Mouse (Mus musculus) left cerebral cortex, adult 8-10 months (tissue): ENCODE data around the gene Nt5dc3. TPM values are rescaled to one million over a fixed set of nuclear protein-coding genes. Genes with fewer than 3 reads are reported as not detected.

Source experiments
- DNase-seq, 2 experiments: peaks; one replicate each; pipeline ENCODE4 v3.0.0; 2022; ENCODE audit warnings: low spot score in 2 of 2
- total RNA-seq, 4 experiments: library from RNA; stranded (reverse); gene quantifications; 2 replicates each; pipeline ENCODE4 v1.2.4; 2022

Nt5dc3 gene
- total RNA-seq, 4 experiments from 2014 or later = 62.2 to 70.5 (median 66.3) TPM

GRCm38 (mm10) chr10:86814292-86815131, 35.7 kb downstream of the Nt5dc3 start:
- DNase-seq = no peak

DNA sequence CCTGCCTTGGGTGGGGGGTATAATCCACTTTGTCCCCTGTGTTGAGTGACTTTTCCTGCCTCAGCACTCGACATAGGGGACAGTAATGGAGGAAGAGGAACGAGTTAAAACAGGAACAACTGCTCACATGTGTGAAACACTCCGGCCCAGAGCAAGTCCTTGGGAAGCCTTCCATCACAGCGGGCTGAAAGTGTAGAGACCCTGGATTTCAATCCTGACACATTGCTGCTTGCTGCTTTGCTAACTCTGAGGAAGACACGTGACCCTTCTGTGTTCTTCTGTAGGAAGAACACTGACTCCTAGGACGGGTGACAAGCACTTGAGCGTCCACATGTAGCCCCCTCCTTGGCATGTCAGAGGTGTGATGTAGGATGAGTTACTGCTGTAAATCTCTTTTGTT, 36.3 kb downstream of the Nt5dc3 start:
- no peak for DNase-seq

GRCm38 (mm10) chr10:86819649-86820165, 40.9 kb downstream of the Nt5dc3 start:
- DNase-seq = no peak

GRCm38 (mm10) chr10:86821014-86821413, 42.2 kb downstream of the Nt5dc3 start:
- DNase-seq = no peak

GRCm38 (mm10) chr10:86824093-86824492, 45.3 kb downstream of the Nt5dc3 start:
- no peak for DNase-seq

GRCm38 (mm10) chr10:86824871-86825270, 46.1 kb downstream of the Nt5dc3 start:
- no peak for DNase-seq

DNA sequence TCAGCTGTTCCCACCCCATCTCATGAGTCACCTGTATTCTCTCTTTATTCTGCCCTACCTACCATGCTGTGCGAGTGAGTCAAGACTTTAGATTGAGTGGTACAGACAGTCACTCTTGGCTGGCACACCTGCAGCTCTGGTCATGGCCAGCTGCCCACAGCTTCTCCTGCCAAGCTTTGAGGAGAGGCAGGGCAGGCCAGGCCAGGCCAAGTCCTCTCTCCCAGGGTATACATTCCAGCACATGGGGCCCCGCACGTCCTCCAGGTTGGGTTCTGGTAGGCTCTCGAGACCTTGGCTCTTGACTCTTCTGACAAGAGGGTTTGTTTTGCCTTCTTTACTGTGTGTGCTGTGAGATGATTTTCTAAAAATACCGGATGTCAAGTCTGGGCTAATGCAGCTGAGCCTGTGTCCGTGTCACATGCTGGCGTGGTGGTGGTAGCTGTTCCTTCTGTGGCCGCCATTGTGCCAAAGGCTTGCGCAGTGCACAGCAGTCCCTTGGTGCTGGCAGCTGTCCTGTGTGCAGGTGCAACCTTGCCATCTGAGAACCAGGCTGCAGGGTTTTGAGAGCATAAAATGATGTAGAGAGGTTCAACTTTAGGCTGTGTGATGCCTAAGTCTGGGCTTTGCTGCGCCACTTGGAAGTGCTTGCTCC, 47.2 kb downstream of the Nt5dc3 start:
- no peak for DNase-seq

DNA sequence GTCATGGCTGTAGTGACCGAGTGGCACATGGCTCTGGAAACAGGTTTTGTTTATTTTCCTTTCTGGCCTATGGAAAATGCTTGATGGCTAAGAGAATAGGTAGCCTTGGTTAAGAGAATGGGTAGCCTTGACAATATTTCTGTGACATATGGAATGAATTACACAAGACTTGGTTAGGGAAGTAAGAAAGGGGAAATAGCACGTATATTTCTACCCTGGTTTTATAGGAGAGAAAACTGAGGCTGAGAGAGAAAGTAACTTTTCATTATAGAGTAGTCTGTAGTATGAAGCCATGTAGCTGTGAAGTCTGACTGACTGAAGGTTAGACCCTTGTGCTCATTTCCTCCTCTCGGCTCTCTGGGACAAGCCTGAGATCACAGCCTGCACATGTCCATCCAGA, 48.1 kb downstream of the Nt5dc3 start:
- DNase-seq = no peak

DNA sequence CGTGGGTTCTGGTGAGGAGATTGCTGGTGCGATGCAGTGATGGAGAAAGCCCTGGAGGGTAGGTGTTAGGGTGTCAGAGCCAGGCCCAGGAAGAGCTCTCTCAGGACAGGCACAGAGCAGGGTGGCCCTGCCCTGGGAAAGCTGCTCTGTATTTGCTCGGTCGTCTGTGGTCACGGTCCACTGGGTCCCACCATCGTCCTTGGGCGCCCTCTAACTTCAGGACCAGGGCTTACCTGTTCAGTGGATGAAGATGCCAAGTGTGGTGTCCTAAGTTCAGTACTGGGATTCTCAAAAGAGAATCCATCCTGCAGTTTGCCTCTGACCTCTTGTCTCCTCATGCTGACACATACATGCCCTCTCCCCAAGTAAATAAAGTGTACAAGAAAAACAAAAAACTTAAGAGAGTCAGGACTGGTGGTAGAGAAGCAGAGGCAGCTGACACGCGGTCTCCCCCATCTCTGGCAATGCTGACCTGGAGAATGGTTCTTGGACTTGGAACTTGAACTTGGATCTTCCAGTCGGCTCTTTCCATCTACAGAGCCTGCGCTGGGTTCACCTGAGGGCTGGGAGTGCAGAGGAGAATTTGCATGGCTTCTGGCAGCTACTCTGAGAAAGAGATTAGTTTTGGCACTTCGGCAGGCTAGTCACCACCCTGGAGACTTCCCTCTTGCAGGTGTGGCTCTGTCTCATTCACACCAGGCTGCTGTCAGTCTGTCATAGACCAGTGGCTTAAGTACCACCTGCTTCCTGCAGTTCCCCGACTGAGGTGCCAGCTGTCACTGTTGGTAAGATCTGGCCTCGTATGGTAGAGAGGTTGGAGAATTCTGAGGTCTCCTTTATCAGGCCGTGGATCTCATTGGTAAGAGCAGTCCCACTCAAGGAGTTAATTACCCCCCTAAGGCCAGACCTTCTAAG, 49.7 kb downstream of the Nt5dc3 start:
- no peak for DNase-seq

DNA sequence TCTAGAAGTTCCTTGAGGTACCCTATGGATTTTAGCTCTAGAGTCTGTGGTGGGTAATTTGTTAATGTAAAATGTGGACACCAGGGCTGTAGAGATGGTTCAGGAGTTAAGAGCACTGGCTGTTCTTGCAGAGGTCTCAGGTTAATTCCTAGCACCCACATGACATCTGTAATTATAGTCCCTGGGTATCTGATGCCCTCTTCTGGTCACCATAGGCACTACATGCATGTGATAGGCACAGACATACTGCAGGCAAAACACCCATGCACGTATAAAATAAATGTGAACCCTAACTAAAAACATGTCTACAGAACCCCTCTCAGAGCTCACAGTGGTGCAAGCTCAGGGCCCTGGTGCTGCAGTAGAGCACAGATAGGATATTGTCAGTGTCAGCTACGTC, 50.7 kb downstream of the Nt5dc3 start:
- DNase-seq = no peak

DNA sequence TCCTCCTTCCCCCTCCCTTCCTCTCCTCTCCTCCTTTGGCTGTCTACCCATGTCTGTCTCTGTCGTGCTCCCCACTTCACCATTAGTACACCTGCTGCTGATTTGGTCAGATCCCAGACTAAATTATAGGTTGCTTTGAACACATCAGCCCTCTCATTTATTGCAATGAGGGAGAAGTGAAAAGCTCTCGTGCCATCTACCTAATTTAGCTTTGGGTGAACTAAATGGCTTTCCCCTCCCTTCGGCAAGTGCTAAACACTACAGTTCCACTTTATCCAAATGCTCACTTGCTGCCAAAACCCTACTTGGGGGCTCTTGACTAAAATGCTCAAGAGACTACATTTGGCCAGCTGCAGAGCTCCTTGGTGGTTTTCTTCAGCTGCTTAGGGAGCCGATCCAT, 58.0 kb downstream of the Nt5dc3 start:
- no peak for DNase-seq

- no peak for DNase-seq
These were observed 60.0 kb downstream of the Nt5dc3 start for GRCm38 (mm10) chr10:86838827-86839226.

DNA sequence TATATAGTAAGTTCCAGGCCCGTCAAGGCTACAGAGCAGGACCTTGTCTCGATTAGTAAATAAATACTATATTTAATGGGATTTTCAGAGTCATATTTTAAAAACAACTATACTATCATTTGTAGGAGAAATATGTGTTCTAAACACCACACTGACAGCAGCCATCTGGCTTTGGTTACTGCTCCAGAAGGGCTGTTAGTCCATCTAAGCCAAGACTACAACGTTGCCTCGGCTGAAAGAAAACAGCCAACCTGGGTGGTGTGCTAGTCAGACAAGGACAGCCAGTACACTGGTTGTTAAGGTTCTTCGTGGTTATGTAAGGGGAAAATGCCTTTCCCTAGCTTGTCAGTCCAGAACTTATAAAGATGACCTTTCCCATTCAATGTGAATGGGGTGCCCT, 63.9 kb downstream of the Nt5dc3 start:
- DNase-seq = no peak

- no peak for DNase-seq
These were observed 68.2 kb downstream of the Nt5dc3 start for GRCm38 (mm10) chr10:86846926-86847467.

DNA sequence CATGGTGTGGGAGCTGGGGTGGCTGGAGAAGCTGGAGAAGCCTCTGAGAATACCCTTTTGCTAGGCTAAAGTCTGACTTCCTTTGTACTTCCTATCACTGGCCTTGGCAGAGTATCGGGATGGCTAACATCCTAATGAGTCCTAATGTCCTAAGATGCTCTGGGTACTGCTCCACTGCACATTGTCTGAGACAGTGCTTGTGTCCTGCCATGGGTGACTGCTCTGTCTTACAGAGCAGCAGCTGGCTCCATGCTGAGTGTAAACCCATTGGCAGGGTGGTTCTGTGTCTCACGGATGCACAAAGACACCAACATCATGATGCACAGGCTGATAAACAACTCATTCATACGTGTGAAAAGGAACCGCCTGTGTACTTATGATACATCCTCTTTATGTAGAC, 70.3 kb downstream of the Nt5dc3 start:
- DNase-seq = no peak

- DNase-seq = no peak
These were observed 70.7 kb downstream of the Nt5dc3 start for GRCm38 (mm10) chr10:86849508-86849907.

DNA sequence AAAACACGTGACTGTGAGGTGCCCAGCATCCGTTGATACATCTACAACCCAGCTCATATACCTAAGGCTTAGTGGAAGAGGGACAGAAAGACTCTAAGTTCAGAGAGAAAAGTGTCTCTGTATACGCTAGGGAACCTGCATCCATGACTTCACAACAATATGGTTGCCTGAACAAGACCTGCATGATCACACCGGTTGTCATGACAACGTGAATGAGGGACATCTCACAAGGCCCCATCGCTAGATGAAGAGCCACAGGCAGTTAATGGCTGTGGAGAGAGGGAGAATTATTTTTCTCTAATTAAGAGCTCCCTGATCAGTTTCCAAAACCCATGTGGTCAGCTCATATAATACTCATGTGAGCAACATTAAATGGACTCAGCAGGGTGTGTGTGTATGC, 73.4 kb downstream of the Nt5dc3 start:
- no peak for DNase-seq

DNA sequence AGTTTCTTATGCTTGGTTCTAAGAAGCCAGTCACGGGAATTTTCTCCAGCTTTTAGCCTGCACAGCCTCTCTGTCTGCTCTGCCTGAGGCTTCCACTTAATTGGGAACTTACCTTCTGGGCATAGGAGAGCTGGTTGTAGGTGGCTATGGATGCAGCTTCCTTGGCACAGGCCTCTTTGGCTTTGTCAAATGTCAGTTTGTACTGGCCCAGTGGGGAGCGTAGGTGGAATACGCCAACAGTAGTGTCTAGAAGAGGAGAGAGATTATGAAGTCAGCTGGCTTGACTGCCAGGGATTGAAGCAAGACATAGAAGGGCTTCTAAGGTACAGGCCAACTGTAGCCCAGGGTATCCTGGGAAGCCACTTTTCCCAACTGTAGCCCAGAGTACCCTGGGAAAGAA, 74.6 kb downstream of the Nt5dc3 start:
- DNase-seq = no peak

DNA sequence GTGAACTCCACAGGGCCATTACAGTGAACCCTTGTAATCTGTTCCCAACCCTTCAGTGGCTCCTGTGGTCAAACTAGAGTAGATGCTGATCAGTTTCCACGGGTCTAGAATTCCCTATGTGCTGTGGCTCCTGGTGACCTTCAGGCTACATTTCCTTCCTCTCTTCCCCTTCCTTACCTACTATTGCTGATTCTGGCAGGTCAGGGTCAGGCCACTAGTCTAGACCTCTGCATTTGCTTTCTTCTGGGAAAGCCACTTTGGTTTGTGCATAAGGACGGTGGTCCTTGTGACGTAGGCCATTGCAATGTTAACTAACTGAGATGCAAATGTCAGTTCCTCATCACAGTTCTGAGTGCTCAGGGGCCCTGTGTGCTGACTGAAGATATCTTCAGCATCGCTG, 81.6 kb downstream of the Nt5dc3 start:
- no peak for DNase-seq

GRCm38 (mm10) chr10:86862496-86862895, 83.7 kb downstream of the Nt5dc3 start:
- DNase-seq = no peak

DNA sequence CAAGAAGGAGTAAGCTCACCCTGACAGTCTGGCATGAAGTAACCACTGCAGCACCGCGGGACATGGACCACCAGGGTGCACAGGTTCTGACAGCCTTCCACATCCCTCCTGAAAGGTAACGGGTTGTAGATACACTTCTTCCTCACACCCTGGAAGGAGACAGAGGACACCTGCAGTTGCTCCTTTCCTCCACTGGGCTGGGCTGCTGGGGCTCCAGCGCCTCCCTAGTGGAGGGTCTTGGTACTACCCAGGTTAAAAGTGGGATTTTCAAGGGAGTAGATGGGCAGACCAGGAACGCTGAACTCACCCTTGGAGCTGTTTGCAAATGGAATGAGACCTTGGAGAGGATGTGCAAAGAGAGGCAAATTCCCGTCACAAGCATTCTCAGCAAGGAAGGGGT, 84.6 kb downstream of the Nt5dc3 start:
- no peak for DNase-seq
